Mouse (Mus musculus): Measurements from ENCODE around the gene 1700123L14Rik.
A peak's percentile ranks its signal among the peaks of the same experiment; 100 is the strongest.
"Not testable (repeated sequence)": the region's sequence is repeated elsewhere in the genome, so short reads cannot be mapped to it uniquely, and the experiment has no call there.

1700123L14Rik gene

DNA sequence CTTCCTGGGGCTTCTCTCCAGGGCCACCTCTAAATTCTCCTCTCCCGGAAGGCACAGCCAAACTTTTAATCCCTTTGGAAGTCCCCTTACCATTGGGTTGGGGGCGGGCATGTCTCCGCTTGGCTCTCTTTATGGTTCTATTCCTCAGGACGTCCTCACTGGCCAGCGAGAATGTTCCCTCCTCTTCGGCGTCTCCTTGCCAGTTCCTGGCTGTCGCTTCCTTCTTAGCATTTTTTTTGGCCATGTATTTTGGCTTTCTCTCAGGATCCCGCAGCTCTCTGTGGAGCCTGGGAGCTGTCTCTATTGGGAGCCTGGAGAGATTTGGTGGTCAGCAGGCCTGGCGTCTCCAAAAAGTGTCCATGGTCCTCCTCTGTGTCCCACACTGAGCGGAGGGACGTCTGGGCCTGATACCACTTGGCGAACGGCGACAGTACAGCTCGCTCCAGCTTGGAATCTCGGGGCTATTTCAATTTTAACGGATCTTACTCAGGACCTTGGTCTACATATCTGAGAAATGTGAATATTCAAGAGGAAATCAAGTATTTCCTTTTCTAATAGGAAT, at the start of gene 1700123L14Rik:
Gene 1700123L14Rik (minus strand): TSS at position 426 of the 562 bp plus-strand sequence.
- DNase-seq (ENCODE audit: low spot score), result no peak

DNA sequence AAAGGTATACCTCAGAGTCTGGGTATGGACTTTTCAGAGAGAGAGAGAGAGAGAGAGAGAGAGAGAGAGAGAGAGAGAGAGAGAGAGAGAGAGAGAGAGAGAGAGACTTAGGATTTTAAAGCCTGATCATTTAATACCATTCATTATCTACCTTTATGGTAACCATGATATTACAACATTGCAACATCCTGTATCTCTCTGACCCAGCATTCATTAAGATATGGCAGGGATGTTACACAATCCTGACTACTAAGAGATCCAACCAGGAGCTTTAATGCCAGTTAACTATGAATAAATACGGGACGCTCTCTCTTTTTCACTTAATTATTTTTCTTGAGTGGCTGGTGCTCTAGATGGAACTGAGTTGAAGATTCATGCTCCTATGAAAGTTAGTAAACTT, 39.4 kb upstream of the 1700123L14Rik start:
- DNase-seq (ENCODE audit: low spot score), result no peak

DNA sequence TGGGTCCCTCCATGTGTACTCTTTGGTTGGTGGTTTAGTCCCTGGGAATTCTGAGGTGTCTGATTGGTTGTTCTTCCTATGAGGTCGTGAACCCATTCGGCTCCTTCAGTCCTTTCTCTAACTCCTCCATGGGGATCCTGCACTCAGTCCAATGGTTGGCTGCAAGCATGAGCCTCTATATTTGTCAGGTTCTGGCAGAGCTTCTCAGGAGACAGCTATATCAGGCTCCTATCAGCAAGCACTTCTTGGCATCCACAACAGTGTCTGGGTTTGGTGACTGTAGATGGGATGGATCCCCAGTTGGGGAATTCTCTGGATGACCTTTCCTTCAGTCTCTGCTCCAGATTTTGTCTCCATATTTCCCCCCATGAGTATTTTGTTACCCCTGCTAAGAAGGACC, 32.9 kb upstream of the 1700123L14Rik start:
- not testable (repeated sequence) for DNase-seq (ENCODE audit: low spot score)

DNA sequence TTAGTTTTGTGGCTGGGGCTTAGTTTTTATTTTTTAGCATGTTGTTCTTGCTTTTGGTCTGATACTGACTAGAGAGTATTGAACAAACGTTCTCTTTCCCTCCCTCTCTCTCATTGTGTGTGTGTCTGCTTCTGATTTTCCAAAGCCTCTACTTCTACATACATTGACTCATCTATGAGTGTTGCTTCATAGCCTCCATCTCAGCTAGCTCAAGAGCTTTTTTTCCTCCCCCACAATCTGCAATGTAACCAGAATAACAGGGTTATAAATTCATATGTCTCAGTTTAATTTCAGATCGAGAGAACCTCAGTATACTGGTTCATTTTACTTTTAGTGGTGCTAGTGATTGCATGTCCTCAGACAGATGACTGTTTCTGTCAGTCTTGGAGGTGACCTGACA, 20.5 kb upstream of the 1700123L14Rik start:
- DNase-seq (ENCODE audit: low spot score), result no peak

DNA sequence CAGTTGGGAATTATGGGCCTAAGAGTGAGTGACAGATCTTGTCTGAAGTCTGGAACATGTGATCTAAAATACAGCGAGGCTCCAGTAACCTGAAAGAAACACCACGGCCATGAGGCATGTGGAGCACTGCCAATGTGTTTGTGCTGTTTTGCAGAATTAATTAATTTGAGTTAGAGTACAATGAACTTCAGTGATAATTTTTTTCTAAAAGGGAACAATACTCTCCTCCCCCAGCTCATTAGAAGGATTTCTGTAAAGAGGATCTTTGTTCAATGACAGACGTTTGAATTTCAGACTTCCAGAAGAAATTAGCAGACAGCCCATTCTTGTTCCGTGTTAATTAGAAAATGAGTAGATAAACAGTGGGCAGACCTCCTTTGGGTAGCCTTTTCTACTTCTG, 17.3 kb upstream of the 1700123L14Rik start:
- DNase-seq (ENCODE audit: low spot score), result no peak

DNA sequence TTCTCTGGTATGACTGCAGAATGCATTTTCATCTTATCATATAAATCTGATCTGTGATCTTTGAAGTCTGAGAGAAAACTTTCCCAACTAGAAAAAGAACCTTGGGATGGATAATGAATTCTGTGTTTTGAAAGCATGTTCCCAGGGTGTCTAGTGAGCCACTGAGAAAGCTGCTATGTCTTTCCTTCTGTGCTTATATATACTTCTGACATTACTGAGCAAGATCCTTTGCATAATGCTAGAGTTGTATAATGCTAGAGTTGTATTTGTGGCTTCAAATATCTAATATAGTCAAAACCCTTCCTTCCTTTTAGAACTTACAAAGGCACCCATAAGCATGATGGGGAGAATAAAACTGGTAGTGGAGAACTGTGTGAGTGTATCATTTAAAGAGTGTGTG, 12.5 kb upstream of the 1700123L14Rik start:
- no peak for DNase-seq (ENCODE audit: low spot score)

DNA sequence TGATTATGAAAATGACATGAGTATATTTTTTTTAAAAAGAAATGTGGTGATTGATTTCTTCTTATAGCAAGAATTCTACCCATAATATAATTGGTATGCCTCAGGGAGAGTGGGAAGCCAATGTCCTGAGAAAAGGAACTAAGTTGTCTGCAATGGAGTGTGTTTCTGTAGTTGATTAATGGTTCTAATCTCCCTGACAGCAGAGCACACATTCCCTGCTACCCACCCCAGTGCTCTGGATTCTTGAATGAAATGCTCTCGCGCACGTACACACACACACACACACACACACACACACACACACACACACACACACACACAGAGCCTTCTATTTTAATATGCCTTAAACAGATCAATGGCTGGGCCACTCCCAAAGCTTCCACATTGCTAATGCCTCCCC, 7.6 kb upstream of the 1700123L14Rik start:
- DNase-seq (ENCODE audit: low spot score), result no peak

DNA sequence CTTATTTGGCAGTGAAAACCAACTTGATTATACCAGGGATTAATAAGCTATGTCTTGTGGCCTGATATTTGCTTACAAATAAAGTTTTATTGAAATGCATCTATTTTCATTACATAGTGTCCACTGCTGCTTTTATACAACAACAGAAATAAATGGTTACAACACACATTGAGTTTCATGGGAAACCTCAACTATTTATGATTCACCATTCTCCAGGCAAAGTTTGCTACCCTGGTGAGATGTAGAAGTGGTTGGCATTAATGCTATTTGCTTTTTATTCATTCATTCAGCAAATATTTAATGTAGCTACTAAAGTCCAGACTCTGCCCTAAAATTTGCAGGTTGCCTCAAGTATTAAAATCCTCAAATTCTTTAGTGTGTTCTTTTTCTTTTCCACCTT, 988 bp upstream of the 1700123L14Rik start:
- no peak for DNase-seq (ENCODE audit: low spot score)

DNA sequence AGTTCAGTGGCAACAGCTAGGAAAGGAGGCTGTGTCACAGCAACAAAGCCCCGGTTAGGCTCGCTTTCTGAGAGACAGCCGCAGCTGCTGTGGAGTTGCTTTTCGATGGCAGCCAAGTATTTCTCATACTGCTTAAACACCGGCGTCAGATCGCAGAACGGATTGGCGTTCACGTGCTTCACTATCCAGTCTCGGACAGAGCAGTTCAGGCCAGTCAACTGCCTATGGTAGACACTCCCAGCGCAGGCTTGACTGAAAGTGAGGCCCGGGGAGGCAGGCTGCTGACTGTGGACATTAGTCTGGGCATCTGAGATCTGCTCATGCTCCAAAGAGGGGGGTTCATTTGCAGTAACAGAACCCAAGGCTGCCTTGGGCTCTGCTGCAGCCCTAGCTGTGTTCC, 640 bp downstream of the 1700123L14Rik start:
- no peak for DNase-seq (ENCODE audit: low spot score)

DNA sequence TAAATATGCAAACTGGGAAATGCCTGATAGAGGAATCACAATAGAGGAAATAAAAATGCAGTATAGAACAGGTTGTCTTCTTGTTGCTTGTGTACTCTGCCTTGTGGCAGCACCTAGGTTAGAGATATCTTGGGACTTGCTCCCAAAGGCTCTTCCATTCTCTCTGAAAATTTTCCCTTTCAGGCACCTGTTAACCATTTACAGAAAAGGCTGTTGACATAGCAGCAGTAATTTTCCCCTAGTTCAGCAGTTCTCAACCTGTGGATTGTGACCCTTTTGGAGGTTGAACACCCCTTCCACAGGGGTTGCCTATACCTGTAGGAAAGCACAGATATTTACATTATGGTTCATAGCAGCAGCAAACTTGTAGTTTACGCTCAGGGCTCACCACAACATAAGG, 22.7 kb downstream of the 1700123L14Rik start:
- no peak for DNase-seq (ENCODE audit: low spot score)

DNA sequence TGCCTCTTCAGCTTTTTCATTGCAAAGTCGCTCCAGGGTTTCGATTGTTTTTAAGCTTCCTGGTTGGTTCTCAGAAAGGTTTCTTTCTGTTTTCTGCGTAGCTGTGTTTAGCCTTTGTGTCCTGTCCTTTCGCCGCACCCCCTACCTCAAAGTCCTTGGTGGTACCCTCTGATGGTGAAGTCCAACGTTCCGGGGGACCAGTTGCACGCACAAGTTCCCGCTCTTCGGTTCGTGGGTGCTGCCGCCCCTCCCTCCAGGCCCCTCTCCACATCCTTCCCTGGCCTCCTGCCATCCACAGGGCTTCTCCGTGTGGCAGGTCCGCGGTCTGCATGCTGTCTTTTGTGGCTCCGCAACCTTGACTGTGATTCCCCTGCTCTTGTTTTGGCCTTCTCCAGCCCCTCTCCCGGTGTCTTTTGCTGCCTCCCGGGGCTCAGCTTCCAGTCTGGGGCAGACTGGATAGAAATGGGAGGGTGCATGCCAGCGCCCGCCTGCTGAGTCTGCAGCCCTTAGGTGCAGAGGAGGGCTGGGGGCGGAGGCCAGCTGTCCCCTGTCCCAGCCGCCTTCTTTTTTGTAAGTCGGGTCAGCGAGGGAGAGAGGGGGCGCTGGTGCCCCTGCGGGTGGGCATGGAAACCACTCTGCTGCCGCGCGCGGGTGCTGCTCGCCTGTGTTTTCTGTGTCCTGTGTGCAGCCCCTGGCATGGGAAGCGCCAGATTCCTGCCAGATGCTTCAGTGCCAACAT, 49.3 kb downstream of the 1700123L14Rik start:
- peak; percentile 55 for DNase-seq (ENCODE audit: low spot score)

DNA sequence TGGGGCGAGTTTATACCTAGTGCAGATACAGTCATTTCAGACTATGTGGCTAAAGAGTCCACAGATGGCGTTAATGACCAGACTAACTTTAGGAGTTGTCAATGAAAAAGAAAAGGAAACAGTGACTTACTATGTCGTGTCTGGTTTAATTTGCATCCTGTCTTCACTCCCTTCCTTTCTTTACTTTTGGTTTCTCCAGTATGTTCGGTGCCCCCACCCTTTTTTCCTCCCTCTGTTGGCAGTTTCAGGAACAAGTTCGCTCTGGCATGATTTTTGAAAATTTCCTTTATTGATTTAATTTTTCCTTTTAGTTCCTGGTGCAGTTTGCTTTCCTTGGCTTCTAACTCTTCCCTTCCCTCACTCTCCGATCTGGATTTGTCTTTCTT, 49.9 kb downstream of the 1700123L14Rik start:
- DNase-seq (ENCODE audit: low spot score), result peak; percentile 36

Data from embryo, embryonic 10.5 days (tissue).